Mouse (Mus musculus) heart, adult 2 months (tissue): Measurements from ENCODE around the gene Gm6793.

Experiments
- CTCF ChIP-seq: fragments of 200-600 bp; IDR thresholded peaks from 2 replicates; pipeline ENCODE4 v1.8.1; 2022; ENCODE audit warnings: antibody characterized with exemption, mild to moderate bottlenecking, moderate library complexity
- EP300 ChIP-seq: fragments of 200-500 bp; IDR thresholded peaks from 2 replicates; pipeline ENCODE4 v1.6.1; 2011; ENCODE audit warnings: low read depth, low read length, control low read depth; ENCODE audit not compliant: insufficient read depth

DNA sequence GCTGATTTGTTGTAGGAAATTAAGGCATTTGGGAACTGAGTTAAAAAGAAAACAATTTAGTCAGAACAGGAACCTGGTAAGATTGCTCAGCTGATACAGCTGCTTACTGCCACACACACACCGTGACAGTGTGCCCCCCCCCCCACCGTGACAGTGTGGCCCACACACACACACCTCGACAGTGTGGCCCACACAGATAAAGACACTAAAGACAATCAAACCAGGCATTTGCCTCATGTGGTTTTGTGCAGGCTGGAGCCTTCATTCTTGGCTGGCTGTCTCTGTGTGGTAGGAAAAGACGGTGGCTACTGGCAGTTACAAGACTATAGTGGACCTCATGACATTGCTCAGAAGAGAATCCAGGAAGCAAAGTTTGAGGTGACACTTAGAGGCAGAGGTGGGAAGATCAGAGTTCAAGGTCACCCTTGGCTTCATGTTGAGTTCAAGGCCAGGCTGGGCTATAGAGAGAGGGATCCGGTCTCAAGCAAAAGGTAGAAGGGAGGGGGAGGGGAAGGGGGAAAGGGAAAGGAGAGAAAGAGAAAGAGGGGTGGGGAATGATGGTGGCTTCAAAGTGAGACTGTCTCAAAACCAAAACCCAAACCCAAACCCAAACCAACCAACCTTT lies 47.5 kb downstream of the Gm6793 start:
- TF ChIP-seq CTCF (no peak), EP300 (no peak)
